Mouse (Mus musculus): Measurements from ENCODE around the gene Zfp444.
"Not testable (repeated sequence)": the region's sequence is repeated elsewhere in the genome, so short reads cannot be mapped to it uniquely, and the experiment has no call there.

The Zfp444 gene

DNA sequence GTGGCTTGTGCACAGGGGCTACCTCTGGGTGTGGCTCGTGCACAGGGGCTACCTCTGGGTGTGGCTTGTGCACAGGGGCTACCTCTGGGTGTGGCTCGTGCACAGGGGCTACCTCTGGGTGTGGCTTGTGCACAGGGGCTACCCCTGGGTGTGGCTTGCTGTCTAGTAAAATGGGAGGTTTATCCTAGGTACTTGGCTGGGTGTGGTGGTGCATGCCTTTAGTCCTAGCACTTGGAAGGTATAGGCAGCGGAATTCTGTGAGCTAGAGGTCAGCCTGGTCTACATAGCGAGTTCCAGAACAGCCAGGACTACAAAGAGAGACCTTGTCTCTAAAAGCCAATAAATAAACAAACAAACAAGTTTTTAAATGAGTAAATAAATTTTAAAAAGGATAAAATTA lies 42.7 kb downstream of the Zfp444 start:
- DNase-seq (ENCODE audit: low spot score in 2 of 2) = not testable (repeated sequence)

DNA sequence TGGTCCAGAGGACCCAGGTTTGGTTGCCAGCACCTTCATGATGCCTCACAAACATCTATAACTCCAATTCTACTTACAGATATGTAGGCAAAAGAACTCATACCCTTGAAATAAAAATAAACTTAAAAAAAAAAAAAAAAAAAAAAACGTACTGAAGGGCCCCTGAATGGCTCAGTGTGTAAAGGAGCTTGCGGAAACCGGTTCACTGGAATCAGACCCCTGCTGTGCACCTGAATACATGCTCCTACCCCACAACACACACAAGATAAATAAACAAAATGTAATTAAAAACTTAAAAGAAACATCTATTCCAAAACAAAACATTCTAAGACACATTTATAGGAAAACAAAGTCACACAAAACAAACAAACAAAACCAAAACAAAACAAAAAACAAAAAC lies 48.1 kb downstream of the Zfp444 start:
- DNase-seq (ENCODE audit: low spot score in 2 of 2) = no peak

DNA sequence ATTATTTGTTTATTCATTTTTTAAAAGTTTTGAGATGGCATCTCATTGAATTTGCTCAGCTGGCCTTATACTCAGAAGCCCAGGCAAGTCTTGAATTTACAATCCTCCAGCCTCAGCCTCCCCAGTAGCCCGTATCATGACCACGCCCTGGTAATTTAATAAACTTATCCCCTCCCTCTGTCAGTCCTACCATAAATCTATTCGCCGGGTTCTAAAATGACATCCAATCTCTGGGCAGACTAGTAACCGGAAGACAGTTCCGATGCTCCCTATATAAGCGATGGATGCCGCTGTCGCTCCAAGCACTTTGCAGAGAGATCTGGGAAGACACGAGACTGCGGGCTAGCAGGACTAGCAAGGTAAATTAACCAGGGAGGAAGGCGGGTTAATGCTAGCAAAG lies 50.0 kb downstream of the Zfp444 start, which contains the start of gene Zscan5b:
Zscan5b (plus strand) TSS at position 301 of the 400 bp plus-strand sequence.
- no peak for DNase-seq (ENCODE audit: low spot score in 2 of 2)

DNA sequence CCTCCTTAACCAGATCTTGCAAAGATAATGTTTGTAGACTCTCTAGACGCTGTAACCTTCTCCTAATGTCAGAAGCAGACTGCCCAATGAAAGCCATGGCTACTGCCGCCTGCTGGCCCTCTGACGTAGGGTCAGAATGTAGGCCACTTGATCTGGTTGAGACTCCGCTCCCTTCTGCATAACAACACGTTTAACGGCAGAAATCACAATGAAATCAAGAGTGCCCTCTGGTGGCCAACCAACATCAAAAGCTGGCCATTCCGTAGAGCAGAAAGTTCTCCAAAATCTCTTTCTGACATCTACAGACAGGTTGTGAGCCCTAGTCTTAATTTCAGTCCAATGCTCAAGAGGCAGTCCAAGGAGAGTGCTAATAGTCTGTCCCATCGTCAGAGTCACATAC lies 56.5 kb downstream of the Zfp444 start:
- DNase-seq (ENCODE audit: low spot score in 2 of 2) = peak in 1 of 2 experiments; percentile 6

DNA sequence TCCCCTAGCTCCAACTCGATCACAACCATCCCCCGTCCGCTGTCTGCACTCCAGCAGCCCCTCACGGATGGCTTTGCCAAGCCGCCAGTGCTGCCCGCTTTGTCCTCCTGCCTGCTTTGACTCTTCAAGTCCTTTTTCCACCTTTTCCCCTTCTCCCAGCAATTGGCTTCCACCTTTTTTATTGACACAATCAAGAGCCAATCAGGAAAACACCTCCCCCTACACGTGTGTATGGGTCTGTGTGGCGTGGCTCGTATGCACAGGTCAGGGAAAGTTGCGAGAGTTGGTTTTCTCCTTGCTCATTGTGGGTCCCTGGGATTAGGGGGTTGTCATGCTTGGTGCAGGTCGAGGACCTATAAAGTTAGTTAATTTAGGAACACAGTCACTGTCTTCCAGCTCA lies 67.8 kb downstream of the Zfp444 start:
- no peak for DNase-seq (ENCODE audit: low spot score in 2 of 2)

DNA sequence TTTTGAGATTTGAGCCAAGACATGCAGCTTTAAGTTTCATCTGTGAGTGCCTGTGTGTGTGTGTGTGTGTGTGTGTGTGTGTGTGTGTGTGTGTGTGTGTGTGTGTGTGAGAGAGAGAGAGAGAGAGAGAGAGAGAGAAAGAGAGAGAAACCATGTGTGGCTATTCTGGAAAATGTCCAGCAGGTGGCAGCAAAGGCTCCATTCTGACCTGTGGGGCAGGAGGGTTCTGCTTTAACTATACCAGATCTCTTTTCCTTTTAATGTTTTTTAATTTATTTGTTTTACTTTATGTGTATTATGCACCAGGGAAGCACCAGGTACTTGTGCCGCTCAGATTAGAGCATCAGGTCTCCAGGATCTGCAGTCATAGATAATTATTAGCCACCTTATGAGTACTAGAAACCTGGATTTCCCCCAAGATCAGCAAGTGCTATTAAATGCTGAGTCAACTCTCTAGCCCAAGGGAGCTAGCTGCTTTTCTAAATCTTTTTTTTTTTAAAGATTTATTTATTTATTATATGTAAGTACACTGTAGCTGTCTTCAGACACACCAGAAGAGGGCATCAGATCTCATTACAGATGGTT lies 68.9 kb downstream of the Zfp444 start:
- DNase-seq (ENCODE audit: low spot score in 2 of 2) = peak in 1 of 2 experiments; percentile 14
